Mouse (Mus musculus) heart, postnatal 0 days (tissue): ENCODE data around the gene Evi5. TPM values are rescaled to one million over a fixed set of nuclear protein-coding genes. Genes with fewer than 3 reads are reported as not detected.

Experiments used
- ATAC-seq: fragments of 200-750 bp; cut with Nextera tagmentation; 2 replicates; pipeline ENCODE4 v1.8.0; 2017; ENCODE audit warnings: low read depth, moderate number of reproducible peaks, moderate library complexity; ENCODE audit not compliant: insufficient read depth
- DNase-seq: peaks from one replicate; pipeline ENCODE4 v3.0.0-alpha.2; 2016; ENCODE audit warnings: low spot score
- H3K27ac ChIP-seq: fragments of 300-500 bp; sonication (generic); 2 replicates; pipeline ENCODE4 v1.5.1; 2014; ENCODE audit warnings: low read depth, mild to moderate bottlenecking
- H3K27me3 ChIP-seq: fragments of 300-500 bp; sonication (generic); 2 replicates; pipeline ENCODE4 v1.6.1; 2014; ENCODE audit warnings: low read length, mixed read lengths; ENCODE audit not compliant: control insufficient read depth, insufficient read depth
- H3K36me3 ChIP-seq: fragments of 300-500 bp; sonication (generic); replicated peaks from 2 replicates; pipeline ENCODE4 v1.6.1; 2014; ENCODE audit warnings: low read length, mixed read lengths; ENCODE audit not compliant: control insufficient read depth, insufficient read depth
- H3K4me1 ChIP-seq: fragments of 300-500 bp; sonication (generic); 2 replicates; pipeline ENCODE4 v1.6.1; 2014; ENCODE audit warnings: antibody characterized with exemption; ENCODE audit not compliant: control insufficient read depth, insufficient read depth
- H3K4me2 ChIP-seq: fragments of 300-500 bp; sonication (generic); 2 replicates; pipeline ENCODE4 v1.6.1; 2014; ENCODE audit warnings: low read depth, mild to moderate bottlenecking, low read length, moderate library complexity
- H3K4me3 ChIP-seq: fragments of 300-500 bp; sonication (generic); 2 replicates; pipeline ENCODE4 v1.5.1; 2014; ENCODE audit warnings: low read depth, low read length
- H3K9ac ChIP-seq: fragments of 300-500 bp; sonication (generic); replicated peaks from 2 replicates; pipeline ENCODE4 v1.6.1; 2014; ENCODE audit warnings: low read depth, low read length, mixed read lengths
- H3K9me3 ChIP-seq: fragments of 300-500 bp; sonication (generic); replicated peaks from 2 replicates; pipeline ENCODE4 v1.6.1; 2016; ENCODE audit warnings: low read length; ENCODE audit not compliant: control insufficient read depth
- CTCF ChIP-seq: IDR thresholded peaks from 2 replicates; pipeline ENCODE4 v1.5.1; 2016; ENCODE audit warnings: antibody characterized with exemption, control low read depth, low read depth
- EP300 ChIP-seq: IDR thresholded peaks from 2 replicates; pipeline ENCODE4 v1.6.1; 2016; ENCODE audit warnings: antibody characterized with exemption, low read depth
- WGBS: fragments of 180-500 bp; shearing (Covaris S2); extraction: QIAGEN DNeasy Blood & Tissue Kit; methylation state at CpG from one replicate; pipeline ENCODE4 v1.1.7; 2014; 5-methylcytosine and 5-hydroxymethylcytosine counted together
- polyA plus RNA-seq: library from polyadenylated mRNA; unstranded; fragments of >200 nt; fragmentation: Nextera tagmentation; extraction: Ambion mirVana; gene quantifications from 2 replicates; pipeline ENCODE4 v1.2.1, GENCODE M21; 2015
- total RNA-seq: library from RNA; depleted of rRNA; stranded (reverse); fragments of >200 nt; gene quantifications from 2 replicates; pipeline ENCODE4 v1.2.3, GENCODE M21; 2014; ENCODE audit warnings: low replicate concordance

Gene Evi5
- total and polyA plus RNA-seq, 2 experiments from 2014 or later, result 38.4 to 66.6 TPM

GRCm38 (mm10) chr5:107793927-107794326 lies 81.0 kb downstream of the Evi5 start:
- ATAC-seq (0 out of 2 replicates have a peak, but pooled peaks have one; percentile 24), DNase-seq (peak; percentile 28)
- peaks cover 33% of the 10 kb centered on the region for H3K36me3 ChIP-seq
- H3K27ac ChIP-seq, result no peak overlapping the region
- no peak overlapping the region for H3K4me2 ChIP-seq
- no peak for TF ChIP-seq EP300
- TF ChIP-seq CTCF, result peak; percentile 43
- no peak overlapping the region for H3K4me3 ChIP-seq
- no peak overlapping the region for H3K9ac ChIP-seq
- H3K9me3 ChIP-seq, result no peaks in the 10 kb centered on the region
- peaks cover 5% of the 10 kb centered on the region; the same call in 1 of the 2 replicates for H3K4me1 ChIP-seq
- no peaks in the 10 kb centered on the region for H3K27me3 ChIP-seq
- 12% methylated on average over 2 of the region's 2 CpGs for WGBS

- Histone ChIP-seq H3K36me3 (peaks cover 29% of the 10 kb centered on the region), H3K27me3 (no peaks in the 10 kb centered on the region), H3K27ac (peak overlapping the region; percentile 35), H3K9ac (no peak overlapping the region), H3K4me3 (no peak overlapping the region), H3K9me3 (no peaks in the 10 kb centered on the region), H3K4me1 (peaks cover 5% of the 10 kb centered on the region; the same call in 1 of the 2 replicates), H3K4me2 (no peak overlapping the region)
- TF ChIP-seq CTCF, result no peak
- no peak for TF ChIP-seq EP300
- DNase-seq (peak; percentile 74), ATAC-seq (peak; percentile 89)
- 8% methylated on average over 3 of the region's 3 CpGs for WGBS
These were observed 81.6 kb downstream of the Evi5 start for GRCm38 (mm10) chr5:107793258-107793657.

DNA sequence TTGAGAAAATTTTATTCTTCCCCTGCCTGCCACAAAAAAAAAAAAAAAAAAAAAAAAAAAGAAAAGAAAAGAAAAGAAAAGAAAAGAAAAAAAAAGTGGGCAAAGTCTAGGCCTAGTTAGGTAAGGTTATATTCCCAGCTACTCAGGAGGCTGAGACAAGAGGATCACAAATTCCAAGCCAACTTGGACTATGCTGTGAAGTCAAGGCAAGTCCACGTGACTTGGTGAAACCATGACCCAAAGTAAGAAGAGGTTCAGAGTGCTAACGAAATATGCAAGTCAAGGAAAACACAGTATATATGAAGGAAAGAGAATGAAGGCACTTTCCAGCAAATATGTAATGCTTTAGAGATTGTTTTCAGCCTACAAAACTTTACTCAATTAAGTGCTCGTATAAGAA lies 82.4 kb downstream of the Evi5 start:
- no peak for TF ChIP-seq CTCF
- no peak for TF ChIP-seq EP300

DNA sequence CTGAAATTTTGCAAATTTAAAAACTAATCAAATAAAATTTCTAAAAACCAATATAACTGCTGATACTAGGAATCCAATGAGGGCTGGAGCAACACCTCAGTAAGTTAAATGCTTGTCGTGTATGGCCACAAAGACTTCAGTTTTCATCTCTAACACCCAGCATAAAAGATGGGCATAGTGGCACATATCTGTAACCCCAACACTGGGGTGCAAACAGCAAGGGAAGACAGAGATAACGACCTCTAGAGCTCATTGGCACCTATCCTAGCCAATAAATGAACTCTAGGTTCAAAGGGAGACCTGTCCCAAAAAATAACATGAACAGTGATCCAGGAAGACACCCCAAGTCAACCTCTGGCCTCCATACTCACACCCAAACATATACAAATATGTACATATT lies 82.9 kb downstream of the Evi5 start:
- H3K4me3 ChIP-seq, result no peak overlapping the region
- TF ChIP-seq CTCF (no peak), EP300 (no peak)
- 81% methylated on average over 2 of the region's 2 CpGs for WGBS
- H3K4me1 ChIP-seq, result peaks cover 5% of the 10 kb centered on the region; the same call in 1 of the 2 replicates
- H3K36me3 ChIP-seq, result peaks cover 23% of the 10 kb centered on the region; the same call in 1 of the 2 replicates
- H3K9ac ChIP-seq, result no peak overlapping the region
- H3K27me3 ChIP-seq, result no peaks in the 10 kb centered on the region
- H3K4me2 ChIP-seq, result no peak overlapping the region
- H3K27ac ChIP-seq, result no peak overlapping the region
- ATAC-seq, result no peak
- DNase-seq, result no peak
- no peaks in the 10 kb centered on the region for H3K9me3 ChIP-seq

More for the DNA sequence above, 82.4 kb downstream of the Evi5 start:
- Histone ChIP-seq H3K36me3 (peaks cover 24% of the 10 kb centered on the region), H3K9me3 (no peaks in the 10 kb centered on the region), H3K4me1 (peaks cover 5% of the 10 kb centered on the region; the same call in 1 of the 2 replicates), H3K4me3 (no peak overlapping the region), H3K27me3 (no peaks in the 10 kb centered on the region), H3K4me2 (no peak overlapping the region), H3K27ac (peak overlapping the region; percentile 35), H3K9ac (no peak overlapping the region)
- WGBS, result 96% methylated on average over 3 of the region's 3 CpGs
- ATAC-seq, result no peak
- no peak for DNase-seq

- H3K4me2 ChIP-seq, result no peak overlapping the region
- no peaks in the 10 kb centered on the region for H3K9me3 ChIP-seq
- TF ChIP-seq CTCF (peak; percentile 65), EP300 (no peak)
- no peaks in the 10 kb centered on the region for H3K27me3 ChIP-seq
- no peak overlapping the region for H3K27ac ChIP-seq
- no peak overlapping the region for H3K9ac ChIP-seq
- no peak for ATAC-seq
- H3K4me3 ChIP-seq, result no peak overlapping the region
- peaks cover 5% of the 10 kb centered on the region; the same call in 1 of the 2 replicates for H3K4me1 ChIP-seq
- 71% methylated on average over 5 of the region's 5 CpGs for WGBS
- H3K36me3 ChIP-seq, result peaks cover 21% of the 10 kb centered on the region; the same call in 1 of the 2 replicates
- peak; percentile 30 for DNase-seq
These were observed 85.4 kb downstream of the Evi5 start for GRCm38 (mm10) chr5:107789492-107789891.
